Mouse (Mus musculus) neutrophil, adult 5-6 weeks (primary cell): ENCODE data around the gene Zfp142. TPM values are rescaled to one million over a fixed set of nuclear protein-coding genes. Genes with fewer than 3 reads are reported as not detected.

ENCODE experiments used
- ATAC-seq: fragments of 151-379, 151-347 bp; 2 replicates; pipeline ENCODE4 v1.8.0; 2017; ENCODE audit warnings: mild to moderate bottlenecking, moderate TSS enrichment; ENCODE audit not compliant: insufficient number of reproducible peaks, poor library complexity, low FRiP score, severe bottlenecking; ENCODE audit errors: extremely low read depth
- total RNA-seq: library from RNA; stranded (forward); fragments of 200-1000 nt; gene quantifications from 2 replicates; pipeline ENCODE4 v1.2.3, GENCODE M21; 2017

Zfp142 gene
- total RNA-seq = 18.7 and 21.5 TPM in 2 replicates

DNA sequence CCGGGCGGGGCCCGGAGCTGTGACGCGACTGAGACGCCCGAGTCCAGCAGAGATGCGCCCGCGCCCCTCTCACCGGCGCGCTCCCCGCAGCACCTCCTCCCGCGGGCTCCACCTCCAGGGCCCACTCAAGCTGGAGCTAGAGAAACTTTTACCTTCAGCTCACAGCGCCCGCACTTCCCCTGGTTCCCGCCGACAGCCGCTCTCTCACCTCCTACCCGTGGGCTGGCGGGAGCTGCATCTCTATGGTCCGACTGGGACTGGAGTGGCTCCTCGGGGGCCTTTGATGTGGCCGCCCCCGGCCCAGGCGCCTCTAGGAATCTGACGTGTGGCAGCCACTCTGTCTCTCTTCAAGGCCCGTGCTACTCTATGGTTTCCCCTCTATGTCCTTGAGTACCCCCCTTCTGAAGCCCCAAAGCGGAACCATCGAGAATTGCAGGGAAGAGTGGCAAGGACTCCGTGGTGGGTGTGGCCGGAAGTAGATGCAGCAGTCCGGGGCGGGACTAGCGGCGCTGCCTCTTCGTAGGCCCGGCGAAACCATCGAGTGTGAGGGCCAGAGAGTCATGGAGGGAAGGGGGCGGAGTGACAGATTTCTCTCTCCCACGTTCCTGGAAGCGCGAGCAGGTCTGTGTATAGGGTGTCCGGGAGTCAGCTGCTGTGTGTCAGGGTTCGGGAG, at the start of gene Zfp142, which contains the start of gene Bcs1l:
Gene Zfp142 (minus strand): TSS at position 474 of the 673 bp plus-strand sequence.
Gene Bcs1l (plus strand): TSS at position 517 of the 673 bp plus-strand sequence.
- ATAC-seq = peak; percentile 98

DNA sequence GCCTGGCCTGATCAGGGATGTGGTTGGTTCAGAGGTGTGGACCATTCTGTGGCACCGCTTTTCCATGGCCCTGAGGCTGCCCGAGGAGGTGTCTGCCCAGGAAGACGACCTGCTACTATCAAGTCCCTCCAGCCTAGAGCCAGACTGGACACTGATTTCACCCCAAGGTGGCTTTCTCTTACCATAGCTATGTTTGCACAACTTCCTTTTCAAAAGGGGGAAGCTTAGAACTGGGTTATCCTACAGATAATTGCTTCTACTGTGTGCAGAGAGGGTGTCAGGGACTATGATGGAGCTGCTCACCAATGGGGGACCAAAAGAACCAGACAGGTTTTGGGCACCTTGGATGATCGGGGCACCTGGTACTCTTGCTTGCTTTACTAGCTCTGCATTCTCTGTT, 44.7 kb upstream of the Zfp142 start:
- 0 out of 2 replicates have a peak, but pooled peaks have one; percentile 26 for ATAC-seq

DNA sequence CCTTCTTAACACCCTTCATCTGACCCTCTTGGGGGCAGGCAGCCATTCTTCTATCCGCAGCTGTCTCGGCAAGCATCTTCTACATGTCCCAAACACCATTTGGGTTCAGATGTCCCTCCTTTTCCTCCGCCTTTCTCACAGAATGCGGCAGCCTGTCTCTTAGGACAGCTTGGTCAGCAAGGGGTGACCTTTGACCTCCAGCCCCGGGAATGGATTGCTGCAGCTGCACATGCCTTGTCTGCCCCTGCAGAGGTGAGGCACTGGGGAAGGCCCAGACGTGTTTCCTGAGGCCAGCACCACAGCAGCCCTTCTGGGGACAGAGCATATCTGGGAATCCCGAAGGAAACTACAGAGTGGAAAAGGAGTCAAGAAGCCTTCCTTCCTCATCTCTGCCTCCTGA, 40.0 kb upstream of the Zfp142 start:
- ATAC-seq = no peak

DNA sequence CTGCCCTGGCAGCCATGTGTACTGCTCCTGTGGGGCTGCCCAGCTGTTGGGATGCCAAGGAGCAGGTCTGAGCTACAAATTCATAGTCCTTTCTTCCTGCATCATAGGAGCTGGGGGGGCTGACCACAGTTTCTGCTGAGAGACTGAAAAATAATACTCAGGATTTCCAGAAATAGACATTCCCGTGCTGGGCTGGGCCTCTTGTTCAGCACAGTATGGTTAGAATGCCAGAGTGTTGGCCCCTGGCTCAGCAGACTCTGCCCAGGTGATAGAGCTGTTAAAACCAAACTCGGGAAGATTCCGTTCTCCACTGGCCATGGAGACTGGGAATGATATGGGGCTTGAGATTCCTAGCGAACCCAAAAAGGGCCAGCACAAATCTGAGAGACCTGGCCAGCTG, 38.0 kb upstream of the Zfp142 start:
- no peak for ATAC-seq

DNA sequence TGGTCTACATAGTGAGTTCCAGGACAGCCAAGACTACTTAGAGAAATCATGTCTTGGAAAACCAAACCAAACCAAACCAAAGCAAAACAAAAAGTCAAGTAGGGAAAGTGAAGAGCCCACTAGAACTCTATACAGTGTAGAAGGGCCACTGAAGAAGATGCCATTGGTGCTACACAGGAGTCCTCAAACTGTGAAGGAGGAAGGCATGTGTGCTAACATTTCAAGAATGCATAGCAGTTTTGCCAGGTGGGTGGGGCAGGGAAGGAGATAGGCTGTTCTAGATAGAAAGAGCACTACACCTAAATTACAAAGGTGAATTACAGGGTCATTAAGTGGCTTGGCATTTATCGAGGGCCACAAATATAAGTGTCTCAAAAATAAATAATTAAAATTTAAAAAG, 36.1 kb upstream of the Zfp142 start:
- no peak for ATAC-seq

DNA sequence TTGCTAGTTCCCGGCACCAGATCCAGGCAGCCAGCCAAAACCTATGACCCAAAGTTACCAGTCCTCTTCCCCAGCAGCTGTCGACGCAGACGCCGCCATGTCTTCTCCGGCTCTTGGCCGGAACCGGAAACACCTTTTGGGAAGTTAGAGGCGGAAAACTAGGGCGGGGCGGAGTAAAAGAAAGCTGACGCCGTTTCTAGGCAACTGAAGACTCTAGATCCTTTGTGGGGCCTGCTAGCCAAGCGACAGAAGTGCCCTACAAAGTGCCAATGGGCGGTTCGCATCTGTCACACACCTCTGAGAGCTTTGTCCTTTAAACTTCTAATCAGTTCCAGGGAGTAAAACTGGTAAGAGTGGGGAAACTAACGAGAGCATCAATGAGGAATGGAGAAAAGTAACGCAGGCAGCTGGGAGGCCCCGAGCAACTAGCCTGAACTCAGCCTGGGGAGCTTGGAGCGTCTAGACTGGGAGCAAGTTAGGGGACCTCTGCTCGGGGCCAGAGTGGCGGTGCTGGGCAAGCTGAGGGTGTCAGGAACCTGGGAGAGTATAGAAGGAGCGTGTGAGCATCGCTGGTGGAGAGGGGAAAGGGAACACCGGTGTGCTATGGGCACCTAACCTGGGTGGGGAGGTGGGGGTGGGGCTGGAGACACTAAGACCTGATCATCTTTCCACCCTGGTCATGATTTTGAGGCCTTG, 13.4 kb upstream of the Zfp142 start, which contains the start of the genes Rnf25 and Stk36:
Gene Rnf25 (minus strand): TSS at position 131 of the 696 bp plus-strand sequence.
Gene Stk36 (plus strand): TSS at position 179 of the 696 bp plus-strand sequence.
- ATAC-seq = peak; percentile 85

DNA sequence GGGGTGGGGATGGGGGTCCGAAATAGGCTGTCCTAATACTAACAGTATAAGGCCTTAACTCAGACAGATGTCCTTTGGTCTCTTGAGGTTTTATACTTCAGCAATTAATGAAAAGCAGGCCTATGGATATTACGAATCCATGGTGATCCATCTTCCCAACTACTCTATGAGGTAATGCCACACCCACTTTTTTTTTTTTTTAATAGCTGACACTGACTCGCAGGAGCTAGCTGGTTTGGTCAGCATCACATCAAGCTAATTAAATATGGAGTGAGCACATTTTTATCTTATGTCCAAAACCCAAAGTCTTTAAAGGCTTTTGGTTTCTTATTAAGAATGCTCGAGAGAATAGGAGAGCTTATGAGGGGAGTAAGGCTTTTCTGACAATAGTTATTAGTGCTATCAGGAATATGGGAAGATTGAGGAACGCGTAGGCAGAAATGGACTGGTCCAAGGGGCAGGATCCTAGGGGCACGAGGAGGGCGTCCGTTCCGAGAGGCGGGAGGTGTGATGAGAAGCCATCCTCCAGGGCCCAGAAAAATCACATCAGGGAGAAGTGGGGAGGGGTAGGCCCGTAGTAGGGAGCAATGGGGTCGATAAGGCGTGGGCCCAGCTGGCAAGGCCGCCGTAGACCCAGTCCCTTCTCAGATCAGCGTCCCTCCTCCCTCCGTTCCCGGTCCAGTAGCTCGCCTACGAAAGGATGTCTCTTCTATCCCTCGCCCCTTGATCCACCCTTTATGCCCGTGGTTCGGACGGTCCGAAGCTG, 12.6 kb upstream of the Zfp142 start:
- ATAC-seq = no peak

DNA sequence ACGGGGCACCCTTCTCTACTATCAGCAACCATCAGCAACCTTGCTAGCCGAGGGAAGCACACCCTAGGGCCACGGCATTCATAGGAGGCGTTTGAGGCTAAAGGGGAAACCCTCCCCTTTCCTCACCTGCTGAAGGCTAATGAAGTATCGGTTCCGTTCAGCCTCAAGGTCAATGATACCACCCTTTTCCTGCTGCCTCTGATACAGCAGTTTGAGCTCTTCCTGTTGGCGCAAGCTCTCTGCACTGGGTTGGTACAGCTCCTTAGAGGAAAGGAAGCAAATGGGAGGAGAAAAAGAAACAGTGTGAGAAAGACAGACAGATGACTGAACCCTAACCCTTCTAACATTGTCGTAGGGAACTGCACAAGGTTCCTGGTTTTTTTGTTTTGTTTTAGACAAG, 6.4 kb upstream of the Zfp142 start:
- ATAC-seq = peak; percentile 25; the same call in 1 of the 2 replicates

DNA sequence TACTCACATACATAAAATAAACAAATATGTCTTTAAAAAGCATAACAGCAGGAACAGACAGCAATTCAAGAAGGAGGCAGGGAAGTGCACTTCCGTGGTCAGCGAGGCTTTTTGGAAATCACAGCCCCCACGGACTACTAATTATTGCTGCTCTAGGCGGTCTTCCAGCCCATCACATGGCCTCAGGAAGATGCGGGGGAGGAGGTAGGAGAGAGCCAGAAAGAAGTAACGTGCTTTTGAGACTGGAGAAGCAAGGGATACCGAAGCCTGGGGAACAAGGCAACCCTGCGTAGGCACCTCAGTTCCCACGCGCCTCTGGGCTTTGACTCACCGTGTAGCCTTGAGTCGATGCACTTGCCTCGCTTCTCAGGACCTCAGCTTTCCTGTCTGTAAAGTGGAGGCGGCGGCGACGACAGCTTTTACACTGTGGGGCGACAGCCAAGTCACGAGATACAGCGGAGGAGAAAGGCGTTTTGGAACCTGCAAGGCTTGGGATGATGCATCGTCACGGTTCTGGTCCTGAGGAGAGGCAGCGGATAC, 743 bp downstream of the Zfp142 start:
- no peak for ATAC-seq

DNA sequence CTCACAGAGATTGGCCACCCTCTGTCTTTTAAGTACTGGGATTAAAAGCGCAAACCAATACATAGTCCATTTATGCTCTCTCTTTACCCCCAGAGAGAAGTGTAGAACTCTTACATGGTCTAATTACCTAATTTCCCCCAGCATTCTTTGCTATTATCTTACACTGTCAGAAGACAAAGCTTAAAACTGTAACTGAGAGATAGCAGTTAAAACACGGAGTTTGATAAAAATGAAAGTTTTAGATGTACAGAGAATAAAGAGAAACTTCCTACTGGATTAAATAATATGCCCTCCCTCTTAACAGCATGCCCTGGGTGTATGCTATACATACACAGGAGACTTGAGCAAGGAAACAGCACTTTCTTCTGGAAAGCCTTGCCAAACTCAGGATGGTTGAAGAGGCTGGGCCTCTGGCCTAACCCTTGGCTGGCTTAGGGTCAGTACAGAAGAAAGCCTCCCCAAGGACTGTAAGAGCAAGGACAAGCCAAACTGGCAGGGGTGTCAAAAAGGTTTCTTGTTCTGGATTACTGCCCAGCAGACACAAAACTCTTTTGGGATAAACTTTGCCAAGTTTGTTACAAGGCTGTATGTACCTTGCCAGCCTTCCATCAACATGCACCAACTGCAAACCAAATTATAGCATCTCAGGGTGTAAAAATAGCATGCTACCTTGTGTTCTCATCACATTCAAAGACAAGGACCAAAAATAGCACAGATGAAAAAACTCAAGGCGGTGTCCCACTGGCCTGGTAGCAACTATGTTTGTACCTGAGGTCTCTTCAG, 3.2 kb downstream of the Zfp142 start:
- ATAC-seq = no peak

DNA sequence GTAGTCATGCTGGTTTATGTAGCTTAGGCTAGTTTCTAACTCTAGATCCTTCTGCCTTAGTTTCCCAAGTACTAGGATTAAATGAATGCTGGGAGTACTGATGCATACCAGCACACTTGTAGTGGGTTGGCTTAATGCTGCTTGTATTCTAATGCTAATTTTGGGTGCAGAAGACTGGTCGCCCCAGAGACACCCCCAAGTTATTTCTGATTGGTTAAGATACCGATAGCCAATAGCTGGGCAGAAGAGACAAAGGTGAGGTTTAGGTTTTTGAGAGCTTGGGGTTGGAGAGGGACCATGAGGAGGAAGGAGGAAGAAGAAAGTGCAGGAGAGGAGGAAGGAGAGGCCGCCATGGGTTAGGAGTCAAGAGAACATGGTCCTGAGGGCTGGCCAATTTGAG, 5.4 kb downstream of the Zfp142 start:
- no peak for ATAC-seq

DNA sequence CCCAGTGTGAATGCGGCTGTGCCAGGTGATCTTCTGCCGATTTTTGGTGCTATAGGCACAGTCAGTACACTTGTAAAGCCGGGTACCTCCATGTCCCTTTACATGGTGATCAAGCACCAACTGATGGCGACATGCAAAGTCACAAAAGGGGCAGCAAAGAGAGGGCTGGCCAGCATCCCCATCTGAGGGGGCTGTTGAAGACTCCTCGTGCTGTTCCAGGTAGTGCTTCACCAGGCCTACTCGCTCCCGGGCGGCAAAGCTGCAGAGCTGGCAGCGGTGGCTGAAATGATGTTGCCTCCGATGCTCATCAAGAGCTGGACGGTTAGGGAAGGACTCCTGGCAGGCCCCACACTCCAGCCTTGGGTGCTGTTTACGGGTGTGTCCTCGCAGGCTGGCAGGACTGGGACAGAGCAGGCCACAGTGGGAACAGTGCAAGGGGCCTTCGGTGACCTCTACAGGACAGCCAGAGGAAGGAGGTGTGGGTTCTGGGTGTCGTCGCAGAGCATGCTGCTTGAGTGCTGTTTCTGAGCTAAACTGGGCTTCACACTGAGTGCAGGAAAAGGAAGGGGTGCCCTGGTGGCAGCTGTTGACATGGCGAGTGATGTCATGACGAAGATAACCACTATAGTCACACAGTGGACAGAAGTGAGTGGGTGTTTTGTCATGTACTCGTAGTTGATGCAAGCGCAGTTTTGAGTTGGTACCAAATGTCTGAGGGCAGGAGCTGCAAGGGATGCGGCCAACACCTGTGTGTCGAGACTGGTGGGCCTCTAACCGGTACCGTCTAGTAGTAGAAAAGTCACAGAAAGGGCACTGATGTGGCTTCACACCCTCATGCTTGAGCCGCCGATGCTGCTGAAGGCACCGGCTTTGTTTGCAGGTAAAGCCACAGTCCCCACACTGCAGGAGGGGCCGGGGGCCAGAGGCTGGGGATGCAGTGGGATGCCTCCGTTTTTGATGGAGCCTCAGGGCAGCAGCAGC, 18.0 kb downstream of the Zfp142 start:
- ATAC-seq = no peak

DNA sequence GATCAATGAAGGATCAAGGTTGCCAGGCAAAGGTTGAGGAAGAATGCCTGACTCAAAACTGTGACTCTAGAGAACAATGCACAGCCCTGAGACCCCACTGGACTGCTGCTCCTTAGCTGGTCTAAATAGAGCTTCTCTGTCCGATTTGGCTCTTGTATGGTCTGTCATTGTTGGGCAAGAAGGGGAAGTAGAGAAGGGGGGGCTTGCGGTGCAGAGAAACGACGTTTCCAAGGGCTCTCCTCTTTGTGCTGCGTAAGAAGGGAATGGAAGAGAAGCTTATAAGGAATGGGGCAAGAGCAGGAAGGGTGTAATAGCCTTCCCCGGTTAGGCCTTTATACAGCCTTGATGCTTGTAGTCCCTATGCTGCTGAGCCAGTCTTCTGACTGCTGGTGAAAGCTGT, 22.2 kb downstream of the Zfp142 start:
- ATAC-seq = no peak

DNA sequence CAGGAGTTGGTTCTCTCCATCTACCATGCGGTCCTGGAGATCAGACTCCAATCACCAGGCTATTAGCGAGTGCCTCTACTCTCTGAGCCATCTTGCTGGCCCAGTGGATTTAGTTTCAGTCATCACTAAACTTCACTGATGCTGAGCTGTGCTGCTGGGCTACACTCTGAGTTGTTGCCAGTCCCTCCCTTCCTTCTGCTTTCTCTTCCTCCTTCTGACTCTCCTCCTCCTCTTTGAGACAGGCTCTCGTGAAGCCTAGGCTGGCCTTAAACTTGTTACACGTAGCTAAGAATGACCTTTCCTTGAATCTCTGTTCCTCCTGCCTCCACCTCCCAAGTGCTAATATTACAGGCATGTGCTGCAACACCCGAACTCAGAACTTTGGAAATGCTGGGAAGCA, 29.0 kb downstream of the Zfp142 start:
- no peak for ATAC-seq

DNA sequence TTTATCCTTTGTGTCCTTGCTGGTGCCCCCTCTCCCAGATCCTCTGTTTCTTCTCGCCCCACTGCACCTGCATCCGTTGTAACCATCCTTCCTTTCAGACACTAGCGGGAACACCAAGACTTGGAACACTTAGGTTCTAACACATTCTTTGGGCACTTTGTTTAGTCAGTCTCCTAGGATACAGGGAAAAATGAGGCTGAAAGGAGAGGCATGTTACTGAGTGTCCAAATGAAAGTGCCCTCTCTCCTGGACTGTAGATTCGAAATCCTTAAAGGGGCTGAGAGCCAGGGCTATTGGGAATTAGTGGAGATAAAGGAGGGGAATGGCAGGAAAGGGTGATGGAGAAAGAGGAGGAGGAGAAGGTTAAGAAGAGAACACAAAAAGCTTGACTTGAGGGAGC, 43.9 kb downstream of the Zfp142 start, which contains the start of gene Usp37:
Gene Usp37 (minus strand): TSS at position 101 of the 400 bp plus-strand sequence.
- ATAC-seq = no peak

DNA sequence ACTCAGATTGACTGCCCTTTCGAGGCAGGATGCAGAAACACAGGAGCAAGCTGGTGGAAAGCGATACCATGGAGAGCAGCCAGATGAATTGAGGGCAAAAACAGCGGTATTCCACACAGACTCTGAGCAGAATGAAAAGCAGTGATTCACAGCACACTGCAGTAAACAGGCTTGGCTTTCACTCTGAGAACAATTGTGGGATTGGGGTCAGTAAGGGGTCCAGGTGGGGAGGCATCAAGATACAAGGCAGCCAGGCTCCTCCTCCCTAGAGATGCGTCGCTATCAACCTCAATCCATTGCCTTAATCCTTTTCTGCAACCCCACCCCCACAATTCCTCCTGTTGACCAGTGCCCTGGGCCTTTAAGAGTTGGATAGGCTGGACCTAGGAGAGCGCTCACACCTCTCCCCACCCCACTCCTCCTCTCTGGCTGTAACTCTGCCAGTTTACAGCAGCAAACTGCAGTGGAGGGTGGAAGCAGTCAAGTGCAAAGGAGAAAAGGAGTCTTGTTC, 45.5 kb downstream of the Zfp142 start, which contains the start of gene Plcd4:
Gene Plcd4 (plus strand): TSS at position 438 of the 511 bp plus-strand sequence.
- ATAC-seq = no peak

DNA sequence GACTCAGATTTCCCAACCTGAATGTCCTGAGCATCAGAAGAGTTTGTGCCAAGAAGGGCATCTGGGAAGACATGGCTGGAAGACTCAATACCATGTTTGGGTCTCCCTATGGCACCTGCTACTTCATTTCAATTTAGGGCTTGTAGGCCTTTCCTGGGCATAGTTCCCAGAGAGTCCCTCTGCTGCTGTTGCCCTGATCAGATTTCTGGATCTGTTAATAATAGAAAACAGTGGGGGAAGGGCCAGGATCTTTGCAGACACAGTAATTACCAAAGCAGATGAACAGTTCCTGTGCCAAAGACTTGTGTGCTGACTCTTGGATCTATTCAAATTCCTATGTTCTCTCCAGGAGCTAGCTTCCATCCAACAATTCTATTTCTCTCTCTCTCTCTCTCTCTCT, 49.4 kb downstream of the Zfp142 start:
- ATAC-seq = no peak
